Mouse (Mus musculus) thymus, postnatal 25 days (tissue): ENCODE data around the gene Gosr2.

Experiments used
- DNase-seq: peaks from one replicate; pipeline ENCODE4 v3.0.0; 2022

Gene Gosr2

GRCm38 (mm10) chr11:103643211-103643610, 54.5 kb downstream of the Gosr2 start:
- no peak for DNase-seq

- peak; percentile 18 for DNase-seq
These were observed 58.2 kb downstream of the Gosr2 start for GRCm38 (mm10) chr11:103639407-103639946.

GRCm38 (mm10) chr11:103638790-103639189, 58.9 kb downstream of the Gosr2 start, which contains the start of gene Lyzl6:
Gene Lyzl6, minus strand, starts transcription at chr11:103638890.
- DNase-seq, result no peak

- DNase-seq, result no peak
These were observed 61.4 kb downstream of the Gosr2 start for GRCm38 (mm10) chr11:103636261-103636660.

GRCm38 (mm10) chr11:103635481-103635880, 62.2 kb downstream of the Gosr2 start:
- no peak for DNase-seq

GRCm38 (mm10) chr11:103634806-103635205, 62.9 kb downstream of the Gosr2 start:
- DNase-seq, result no peak

- no peak for DNase-seq
These were observed 70.2 kb downstream of the Gosr2 start for GRCm38 (mm10) chr11:103627453-103627852.
